Mouse (Mus musculus): ENCODE results near the gene Gpr88. TPM values are rescaled to one million over a fixed set of nuclear protein-coding genes. Genes with fewer than 3 reads are reported as not detected.
A peak's percentile ranks its signal among the peaks of the same experiment; 100 is the strongest.
"Not testable (repeated sequence)": the region's sequence is repeated elsewhere in the genome, so short reads cannot be mapped to it uniquely, and the experiment has no call there.

Gpr88 gene
- polyA plus RNA-seq, 1 experiment = 5.6 TPM

DNA sequence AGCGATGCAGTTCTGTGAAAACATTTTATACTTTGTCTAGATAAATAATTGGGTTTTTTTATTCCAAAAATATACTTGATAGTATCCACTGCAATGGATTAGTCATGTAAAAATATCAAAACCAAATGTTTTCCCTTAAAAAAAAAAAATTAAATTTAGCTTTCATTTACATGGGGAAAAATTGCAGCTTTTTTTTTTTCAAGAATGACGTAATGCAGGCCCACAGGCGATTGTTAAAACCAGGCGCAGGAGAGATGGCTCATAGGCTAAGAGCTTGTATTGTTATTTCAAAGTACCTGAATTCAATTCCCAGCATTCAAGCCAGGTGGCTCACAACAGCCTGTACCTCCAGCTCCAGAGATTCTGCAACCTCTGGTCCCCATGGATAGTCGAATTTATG, 25.9 kb downstream of the Gpr88 start:
- Histone ChIP-seq H3K4me3 (ENCODE audit: insufficient read depth, low read length) (no peak overlapping the region), H3K4me1 (ENCODE audit: control insufficient read depth, insufficient read depth, low read length) (no peaks in the 10 kb centered on the region), H3K27ac (ENCODE audit: insufficient read depth, low read length) (no peak overlapping the region)
- TF ChIP-seq CTCF (IDR thresholded peaks at IDR 0.05; ENCODE audit: borderline replicate concordance, insufficient read depth, low read length) (no peak), POLR2A (IDR thresholded peaks at IDR 0.05; ENCODE audit: low read depth, low read length) (no peak)

DNA sequence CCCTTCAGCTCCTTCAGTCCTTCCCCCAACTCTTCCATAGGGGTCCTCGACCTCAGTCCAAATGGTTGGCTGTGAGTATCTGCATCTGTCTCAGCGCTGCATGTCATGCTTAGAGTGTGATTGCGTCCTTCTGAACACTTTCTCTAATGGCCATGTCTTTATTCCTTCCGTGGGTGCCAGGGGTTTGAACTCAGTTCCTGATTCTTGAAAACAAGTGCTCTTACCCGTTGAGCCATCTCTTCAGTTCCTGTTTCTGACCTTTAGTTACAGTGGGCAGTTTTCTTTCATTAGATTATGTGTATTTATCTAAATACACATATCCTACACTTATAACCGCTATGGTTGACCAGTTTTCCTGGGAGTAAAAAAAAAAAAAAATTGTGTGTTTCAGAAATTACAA, 26.4 kb downstream of the Gpr88 start:
- no peak for TF ChIP-seq POLR2A (IDR thresholded peaks at IDR 0.05; ENCODE audit: low read depth, low read length)
- no peak for TF ChIP-seq CTCF (IDR thresholded peaks at IDR 0.05; ENCODE audit: borderline replicate concordance, insufficient read depth, low read length)
- peak overlapping the region; percentile 30; the same call in 1 of the 2 replicates for H3K27ac ChIP-seq (ENCODE audit: insufficient read depth, low read length)
- H3K4me1 ChIP-seq (ENCODE audit: control insufficient read depth, insufficient read depth, low read length) = no peaks in the 10 kb centered on the region
- H3K4me3 ChIP-seq (ENCODE audit: insufficient read depth, low read length) = no peak overlapping the region

DNA sequence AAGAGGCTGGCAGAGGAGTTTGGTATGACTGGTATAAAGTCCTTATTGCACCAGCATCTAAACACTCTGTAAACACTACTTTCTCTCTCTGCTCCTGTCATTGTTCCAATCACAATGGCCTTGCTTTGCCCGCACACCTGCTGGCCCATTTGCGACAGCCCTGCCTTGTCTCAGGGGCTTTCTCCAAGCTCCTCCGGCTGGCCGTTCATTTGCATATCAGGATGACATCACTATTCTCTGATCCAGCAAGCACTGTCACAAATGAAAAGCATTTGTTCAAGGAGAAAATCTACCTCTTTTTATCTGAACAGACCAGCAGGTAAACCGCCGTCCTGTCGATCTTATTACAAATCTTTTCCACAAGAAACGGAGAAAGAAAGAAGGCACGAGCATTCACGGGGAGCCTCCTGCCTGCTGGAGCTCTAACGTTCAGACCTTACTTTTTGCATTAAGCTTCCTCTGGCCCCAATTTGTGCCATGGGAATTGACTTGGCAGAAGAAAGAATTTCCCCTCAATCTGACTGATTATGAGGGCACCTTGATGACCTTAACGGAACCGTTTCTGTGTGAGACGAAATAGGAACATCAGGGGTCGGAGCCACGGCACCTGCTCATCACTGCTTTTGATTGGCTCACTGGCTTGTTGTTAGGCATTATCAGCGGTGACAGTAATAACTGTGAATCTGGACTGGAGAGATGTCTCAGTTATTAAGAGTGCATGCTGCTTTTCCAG, 30.6 kb downstream of the Gpr88 start:
- TF ChIP-seq POLR2A (IDR thresholded peaks at IDR 0.05; ENCODE audit: low read depth, low read length) (no peak), CTCF (IDR thresholded peaks at IDR 0.05; ENCODE audit: borderline replicate concordance, insufficient read depth, low read length) (no peak)
- H3K27ac ChIP-seq (ENCODE audit: insufficient read depth, low read length) = no peak overlapping the region
- H3K4me3 ChIP-seq (ENCODE audit: insufficient read depth, low read length) = no peak overlapping the region
- peaks cover 3% of the 10 kb centered on the region; the same call in 1 of the 2 replicates for H3K4me1 ChIP-seq (ENCODE audit: control insufficient read depth, insufficient read depth, low read length)

DNA sequence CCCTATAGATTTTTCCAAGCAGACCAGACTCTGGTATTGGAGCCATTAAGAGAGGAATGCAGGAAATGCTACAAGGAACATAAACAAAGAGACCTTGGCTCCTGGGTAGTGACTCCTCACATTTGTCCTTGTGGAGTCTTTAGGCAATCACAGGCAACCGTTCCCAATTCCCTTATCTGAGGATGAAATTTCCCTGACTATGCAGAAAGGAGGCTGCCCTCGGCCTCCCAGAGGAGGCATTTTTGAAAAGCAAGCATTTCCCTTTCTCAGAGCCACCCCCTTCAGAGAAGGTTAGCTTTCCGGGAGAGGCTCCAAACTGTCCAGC, 31.7 kb downstream of the Gpr88 start:
- Histone ChIP-seq H3K4me3 (ENCODE audit: insufficient read depth, low read length) (no peak overlapping the region), H3K27ac (ENCODE audit: insufficient read depth, low read length) (no peak overlapping the region), H3K4me1 (ENCODE audit: control insufficient read depth, insufficient read depth, low read length) (peaks cover 3% of the 10 kb centered on the region; the same call in 1 of the 2 replicates)
- TF ChIP-seq CTCF (IDR thresholded peaks at IDR 0.05; ENCODE audit: borderline replicate concordance, insufficient read depth, low read length) = no peak
- TF ChIP-seq POLR2A (IDR thresholded peaks at IDR 0.05; ENCODE audit: low read depth, low read length) = no peak

- H3K27ac ChIP-seq (ENCODE audit: insufficient read depth, low read length) = no peak overlapping the region
- H3K4me1 ChIP-seq (ENCODE audit: control insufficient read depth, insufficient read depth, low read length) = peaks cover 3% of the 10 kb centered on the region; the same call in 1 of the 2 replicates
- TF ChIP-seq CTCF (IDR thresholded peaks at IDR 0.05; ENCODE audit: borderline replicate concordance, insufficient read depth, low read length) = no peak
- no peak for TF ChIP-seq POLR2A (IDR thresholded peaks at IDR 0.05; ENCODE audit: low read depth, low read length)
- H3K4me3 ChIP-seq (ENCODE audit: insufficient read depth, low read length) = no peak overlapping the region
Observed at GRCm38 (mm10) chr3:116220980-116221685, 32.2 kb downstream of the Gpr88 start.

DNA sequence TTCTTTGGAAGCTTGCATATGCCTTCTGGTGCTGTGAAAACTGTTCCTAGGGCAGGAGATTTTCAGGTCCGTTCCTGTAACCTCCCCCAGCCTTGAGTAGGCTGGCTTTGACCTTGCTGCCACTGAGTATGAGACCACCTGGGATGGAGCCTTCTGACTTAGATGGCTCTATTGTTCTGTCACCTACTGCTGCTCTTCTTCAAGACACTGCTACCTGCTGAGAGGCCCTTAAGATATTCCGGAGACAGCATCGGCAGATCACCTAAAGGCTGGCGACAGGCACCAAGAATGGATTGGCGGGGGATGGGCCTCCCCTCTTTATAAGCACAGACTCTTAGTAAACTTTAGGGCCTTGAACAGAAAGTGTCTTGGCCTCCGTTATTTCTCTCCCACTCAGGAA, 35.9 kb downstream of the Gpr88 start:
- not testable (repeated sequence) for H3K27ac ChIP-seq (ENCODE audit: insufficient read depth, low read length); H3K4me1 ChIP-seq (ENCODE audit: control insufficient read depth, insufficient read depth, low read length); H3K4me3 ChIP-seq (ENCODE audit: insufficient read depth, low read length)

- TF ChIP-seq CTCF (IDR thresholded peaks at IDR 0.05; ENCODE audit: borderline replicate concordance, insufficient read depth, low read length) (no peak), POLR2A (IDR thresholded peaks at IDR 0.05; ENCODE audit: low read depth, low read length) (no peak)
- Histone ChIP-seq H3K4me1 (ENCODE audit: control insufficient read depth, insufficient read depth, low read length) (peaks cover 3% of the 10 kb centered on the region; the same call in 1 of the 2 replicates), H3K27ac (ENCODE audit: insufficient read depth, low read length) (no peak overlapping the region), H3K4me3 (ENCODE audit: insufficient read depth, low read length) (no peak overlapping the region)
Observed at GRCm38 (mm10) chr3:116216261-116216660, 37.0 kb downstream of the Gpr88 start.

- no peak overlapping the region for H3K27ac ChIP-seq (ENCODE audit: insufficient read depth, low read length)
- TF ChIP-seq POLR2A (IDR thresholded peaks at IDR 0.05; ENCODE audit: low read depth, low read length) (no peak), CTCF (IDR thresholded peaks at IDR 0.05; ENCODE audit: borderline replicate concordance, insufficient read depth, low read length) (no peak)
- peaks cover 6% of the 10 kb centered on the region; the same call in 1 of the 2 replicates for H3K4me1 ChIP-seq (ENCODE audit: control insufficient read depth, insufficient read depth, low read length)
- no peak overlapping the region for H3K4me3 ChIP-seq (ENCODE audit: insufficient read depth, low read length)
Observed at GRCm38 (mm10) chr3:116211639-116212038, 41.7 kb downstream of the Gpr88 start.

DNA sequence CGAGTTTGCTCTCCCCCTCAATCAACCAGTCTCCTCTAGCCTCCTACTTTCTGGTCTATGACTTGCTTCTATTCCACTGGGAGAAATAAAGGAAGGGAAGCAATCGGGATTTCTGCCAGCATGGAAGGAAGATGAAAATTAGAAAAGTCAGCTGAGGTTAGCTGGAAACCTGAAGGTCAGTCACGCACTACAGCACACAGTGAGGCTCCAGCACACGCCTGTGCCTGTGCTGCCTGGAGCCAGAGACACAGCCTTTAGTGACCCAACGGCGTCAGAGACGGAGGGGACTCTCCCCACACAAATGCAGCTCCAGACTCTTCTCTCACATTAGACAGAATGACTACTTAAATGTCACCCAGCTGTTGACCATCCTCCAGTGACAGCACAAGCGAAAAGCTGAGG, 42.6 kb downstream of the Gpr88 start:
- H3K4me1 ChIP-seq (ENCODE audit: control insufficient read depth, insufficient read depth, low read length) = peaks cover 6% of the 10 kb centered on the region; the same call in 1 of the 2 replicates
- no peak overlapping the region for H3K27ac ChIP-seq (ENCODE audit: insufficient read depth, low read length)
- no peak overlapping the region for H3K4me3 ChIP-seq (ENCODE audit: insufficient read depth, low read length)
- TF ChIP-seq POLR2A (IDR thresholded peaks at IDR 0.05; ENCODE audit: low read depth, low read length) (no peak), CTCF (IDR thresholded peaks at IDR 0.05; ENCODE audit: borderline replicate concordance, insufficient read depth, low read length) (no peak)

GRCm38 (mm10) chr3:116209214-116209613, 44.1 kb downstream of the Gpr88 start:
- Histone ChIP-seq H3K27ac (ENCODE audit: insufficient read depth, low read length) (no peak overlapping the region), H3K4me3 (ENCODE audit: insufficient read depth, low read length) (no peak overlapping the region), H3K4me1 (ENCODE audit: control insufficient read depth, insufficient read depth, low read length) (peaks cover 6% of the 10 kb centered on the region; the same call in 1 of the 2 replicates)
- TF ChIP-seq POLR2A (IDR thresholded peaks at IDR 0.05; ENCODE audit: low read depth, low read length) (no peak), CTCF (IDR thresholded peaks at IDR 0.05; ENCODE audit: borderline replicate concordance, insufficient read depth, low read length) (no peak)
